ENCODE assay signal across 18 mouse cellular contexts in the genomic region with DNA sequence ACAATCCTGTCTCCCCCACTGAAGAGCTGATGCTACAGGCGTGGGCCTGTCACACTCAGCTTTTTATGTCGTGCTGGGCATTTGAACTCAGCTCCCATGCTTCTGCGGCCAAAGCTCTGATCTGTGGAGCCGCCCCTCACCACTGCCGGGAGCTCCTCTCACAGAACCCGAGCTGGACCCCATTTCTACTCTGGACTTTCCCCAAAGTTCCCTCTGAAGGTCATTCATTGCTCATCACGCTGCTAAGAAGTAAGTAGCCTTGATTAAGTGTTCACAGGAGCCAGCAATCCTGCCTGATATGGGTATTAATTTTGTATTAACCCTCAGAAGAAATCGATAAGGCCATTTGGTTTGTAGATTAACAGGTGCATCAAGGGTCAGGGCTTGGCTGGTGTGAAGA. TPM values are rescaled to one million over a fixed set of nuclear protein-coding genes. Genes with fewer than 3 reads are reported as not detected.
"Had no signal": no experiment of that assay in that cellular context is flagged by ENCODE, and none has a peak within 500 bp of the region (broad histone marks: within the 10 kb centered on the region; RNA-seq: fewer than 3 reads in every experiment).

No protein-coding gene starts in this region.

- DNase-seq: kidney, postnatal 10 days; kidney, postnatal 36 days; layer of hippocampus, postnatal 36 days; liver, postnatal 0 days; lung, embryonic 14.5 days; lung, postnatal 36 days; thymus, adult 18-20 months; thymus, postnatal 36 days had no signal

- H3K4me3 ChIP-seq: kidney, embryonic 15.5 days; left cerebral cortex, adult 2 months; limb, embryonic 12.5 days; limb, embryonic 15.5 days; megakaryocyte, embryonic 14.5 days; midbrain, embryonic 10.5 days; midbrain, embryonic 13.5 days had no signal

- H3K27ac ChIP-seq: kidney, embryonic 15.5 days; left cerebral cortex, adult 2 months; limb, embryonic 12.5 days; limb, embryonic 15.5 days; liver, embryonic 14.5 days; midbrain, embryonic 10.5 days; midbrain, embryonic 13.5 days had no signal

- H3K27me3 ChIP-seq: midbrain, embryonic 13.5 days had no signal

- H3K4me2 ChIP-seq: kidney, embryonic 15.5 days; limb, embryonic 12.5 days; limb, embryonic 15.5 days; liver, embryonic 11.5 days; lung, embryonic 14.5 days; midbrain, embryonic 13.5 days had no signal

- H3K36me3 ChIP-seq: kidney, embryonic 15.5 days; limb, embryonic 12.5 days; midbrain, embryonic 10.5 days; midbrain, embryonic 13.5 days had no signal

RNA-seq across cellular contexts. Expression of a gene that starts 4.8 kb away (rescaled TPM):
- total RNA-seq: monocyte, adult 5-6 weeks had no signal
- polyA plus RNA-seq: liver, embryonic 11.5 days had no signal

RNA-seq across cellular contexts. Expression of a gene that starts 42.8 kb away (rescaled TPM):
- polyA plus RNA-seq: limb, embryonic 12.5 days; liver, embryonic 11.5 days had no signal
